Mouse (Mus musculus): ENCODE data around the gene Sox21. TPM values are rescaled to one million over a fixed set of nuclear protein-coding genes. Genes with fewer than 3 reads are reported as not detected.

Gene Sox21
- polyA plus RNA-seq, 1 experiment: 0.06 TPM

DNA sequence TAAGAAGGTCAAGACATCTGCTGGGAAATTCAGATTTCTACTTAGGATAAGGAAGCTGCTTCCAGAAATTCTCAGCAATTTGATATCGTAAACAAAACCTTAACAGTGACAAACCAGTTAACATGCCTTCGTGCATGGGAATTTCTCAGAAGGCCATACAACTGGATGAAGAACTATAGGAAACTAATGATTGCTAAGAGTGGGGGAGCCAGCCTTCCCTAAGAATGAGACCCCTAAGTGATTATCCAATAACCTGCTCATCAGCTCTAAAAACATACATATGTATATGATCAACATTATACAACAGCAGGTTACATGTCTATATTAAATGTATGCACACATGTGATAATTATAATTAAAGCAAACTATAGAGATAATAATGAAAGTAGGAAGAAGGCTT is 29.8 kb upstream of the Sox21 start, which contains the start of gene Gm9376:
Gene Gm9376, plus strand, starts transcription at position 301 of the 400 bp plus-strand sequence.
- TF ChIP-seq CTCF (IDR thresholded peaks at IDR 0.05; ENCODE audit: extremely low read depth, insufficient read length, insufficient replicate concordance, low read depth, low read length): no peak
- TF ChIP-seq POLR2A (IDR thresholded peaks at IDR 0.05; ENCODE audit: low read depth, low read length): no peak
- Histone ChIP-seq H3K4me1 (ENCODE audit: control insufficient read depth, insufficient read depth, insufficient read length, low read length) (no peaks in the 10 kb centered on the region), H3K36me3 (ENCODE audit: control insufficient read depth, insufficient read depth, low read length) (no peaks in the 10 kb centered on the region), H3K27me3 (ENCODE audit: control insufficient read depth, insufficient read depth, low read length) (no peaks in the 10 kb centered on the region; the same call in 1 of the 2 replicates), H3K27ac (ENCODE audit: insufficient read depth, low read depth, low read length) (no peak within 1 kb of the TSS), H3K4me3 (ENCODE audit: low read depth, low read length) (no peak within 1 kb of the TSS)
- 76% methylated on average over 2 of the region's 2 CpGs for WGBS

DNA sequence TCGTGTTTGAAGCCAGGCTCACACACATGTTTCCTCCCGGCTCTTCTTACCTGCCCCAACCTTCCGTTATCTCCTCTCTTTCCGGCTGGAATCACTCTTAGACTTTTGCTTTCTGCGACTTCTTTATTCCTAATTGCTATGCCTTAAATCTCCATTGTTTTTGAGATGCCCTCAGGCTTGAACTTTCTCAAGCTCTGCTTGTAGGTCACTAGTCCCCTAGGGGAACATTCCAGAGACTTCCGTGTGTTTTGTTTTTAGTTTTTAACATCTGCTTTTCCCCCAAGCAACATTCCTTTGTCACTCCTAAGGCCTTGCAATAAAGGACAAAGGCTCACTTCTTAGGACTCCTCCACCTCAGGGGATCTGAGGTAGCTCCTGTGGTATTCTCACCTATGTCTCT is 16.6 kb upstream of the Sox21 start:
- Histone ChIP-seq H3K36me3 (ENCODE audit: control insufficient read depth, insufficient read depth, low read length) (no peaks in the 10 kb centered on the region), H3K27me3 (ENCODE audit: control insufficient read depth, insufficient read depth, low read length) (0 out of 2 replicates have a peak, but pooled peaks cover 2% of the 10 kb centered on the region), H3K27ac (ENCODE audit: insufficient read depth, low read depth, low read length) (no peak overlapping the region), H3K4me3 (ENCODE audit: low read depth, low read length) (no peak overlapping the region), H3K4me1 (ENCODE audit: control insufficient read depth, insufficient read depth, insufficient read length, low read length) (no peaks in the 10 kb centered on the region)
- TF ChIP-seq CTCF (IDR thresholded peaks at IDR 0.05; ENCODE audit: extremely low read depth, insufficient read length, insufficient replicate concordance, low read depth, low read length) (no peak), POLR2A (IDR thresholded peaks at IDR 0.05; ENCODE audit: low read depth, low read length) (no peak)
- 90% methylated on average over 6 of the region's 6 CpGs for whole genome bisulfite sequencing

DNA sequence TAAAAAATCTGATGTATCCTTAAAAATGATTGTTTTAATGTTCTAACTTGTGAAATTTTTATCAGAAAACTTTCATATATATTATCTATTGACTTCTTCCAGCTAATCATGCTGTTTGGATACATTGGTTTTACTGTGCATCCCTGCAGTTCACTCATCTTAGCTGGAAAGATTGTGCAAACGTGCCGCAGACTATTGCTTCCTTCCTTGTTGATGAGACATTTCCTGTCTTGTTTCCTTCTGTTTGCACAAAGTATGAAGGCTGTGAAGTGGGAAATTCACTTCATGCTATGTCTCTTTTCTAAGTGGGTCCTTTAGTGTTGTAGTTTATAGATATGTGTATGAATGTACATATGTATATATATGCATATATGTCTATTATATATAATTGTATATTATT is 4.6 kb upstream of the Sox21 start:
- no peak for TF ChIP-seq CTCF (IDR thresholded peaks at IDR 0.05; ENCODE audit: extremely low read depth, insufficient read length, insufficient replicate concordance, low read depth, low read length)
- no peak for TF ChIP-seq POLR2A (IDR thresholded peaks at IDR 0.05; ENCODE audit: low read depth, low read length)
- no peak overlapping the region for H3K27ac ChIP-seq (ENCODE audit: insufficient read depth, low read depth, low read length)
- peaks cover 29% of the 10 kb centered on the region for H3K27me3 ChIP-seq (ENCODE audit: control insufficient read depth, insufficient read depth, low read length)
- H3K36me3 ChIP-seq (ENCODE audit: control insufficient read depth, insufficient read depth, low read length): no peaks in the 10 kb centered on the region
- H3K4me1 ChIP-seq (ENCODE audit: control insufficient read depth, insufficient read depth, insufficient read length, low read length): peaks cover 3% of the 10 kb centered on the region; the same call in 1 of the 2 replicates
- WGBS: 66% methylated on average over 2 of the region's 2 CpGs
- no peak overlapping the region for H3K4me3 ChIP-seq (ENCODE audit: low read depth, low read length)

DNA sequence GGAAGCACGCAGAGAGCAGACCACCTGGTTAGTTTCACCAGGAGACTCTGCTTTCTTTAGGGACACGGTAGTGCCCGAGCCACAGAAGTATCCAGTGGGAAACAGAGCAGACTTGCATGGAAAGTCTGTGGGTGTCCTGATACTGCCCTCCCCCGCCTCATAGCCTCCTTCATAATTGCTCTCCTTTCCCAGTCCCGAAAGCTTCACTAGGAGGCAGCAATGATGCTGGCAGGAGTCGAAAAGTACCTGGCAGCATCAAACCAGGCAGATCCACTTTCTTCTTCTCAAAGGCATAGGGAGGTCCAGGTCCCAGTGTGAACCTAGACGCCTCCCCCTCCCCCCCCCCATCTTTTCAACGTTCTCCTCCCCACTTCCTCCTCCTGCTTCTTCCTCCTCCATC is 2.5 kb upstream of the Sox21 start:
- H3K27ac ChIP-seq (ENCODE audit: insufficient read depth, low read depth, low read length): no peak overlapping the region
- no peaks in the 10 kb centered on the region for H3K36me3 ChIP-seq (ENCODE audit: control insufficient read depth, insufficient read depth, low read length)
- H3K27me3 ChIP-seq (ENCODE audit: control insufficient read depth, insufficient read depth, low read length): peaks cover 49% of the 10 kb centered on the region
- TF ChIP-seq POLR2A (IDR thresholded peaks at IDR 0.05; ENCODE audit: low read depth, low read length) (no peak), CTCF (IDR thresholded peaks at IDR 0.05; ENCODE audit: extremely low read depth, insufficient read length, insufficient replicate concordance, low read depth, low read length) (no peak)
- peaks cover 20% of the 10 kb centered on the region for H3K4me1 ChIP-seq (ENCODE audit: control insufficient read depth, insufficient read depth, insufficient read length, low read length)
- 18% methylated on average over 8 of the region's 8 CpGs for WGBS
- H3K4me3 ChIP-seq (ENCODE audit: low read depth, low read length): no peak overlapping the region

DNA sequence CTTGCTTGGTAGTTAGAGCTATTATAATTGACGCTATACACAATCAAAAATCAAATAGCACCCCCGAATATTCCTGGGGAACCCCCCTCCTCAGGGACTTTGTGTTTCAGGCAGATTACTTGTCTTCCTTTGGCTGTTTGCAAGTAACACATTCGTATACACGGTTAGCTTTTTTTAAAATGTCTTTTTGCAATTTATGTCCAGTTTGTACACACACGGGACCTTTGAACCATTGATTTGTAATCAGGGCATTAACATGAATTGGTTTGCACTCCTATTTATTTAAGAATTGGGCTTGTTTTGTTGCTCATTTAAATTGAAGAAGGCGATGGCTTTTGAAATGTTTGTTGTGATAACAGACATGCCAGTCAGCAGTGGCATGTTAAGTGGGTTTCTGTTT is 956 bp upstream of the Sox21 start:
- Histone ChIP-seq H3K4me1 (ENCODE audit: control insufficient read depth, insufficient read depth, insufficient read length, low read length) (peaks cover 20% of the 10 kb centered on the region), H3K36me3 (ENCODE audit: control insufficient read depth, insufficient read depth, low read length) (no peaks in the 10 kb centered on the region), H3K27ac (ENCODE audit: insufficient read depth, low read depth, low read length) (no peak overlapping the region), H3K27me3 (ENCODE audit: control insufficient read depth, insufficient read depth, low read length) (peaks cover 56% of the 10 kb centered on the region), H3K4me3 (ENCODE audit: low read depth, low read length) (no peak overlapping the region)
- WGBS: 13% methylated on average over 6 of the region's 6 CpGs
- TF ChIP-seq POLR2A (IDR thresholded peaks at IDR 0.05; ENCODE audit: low read depth, low read length): no peak
- TF ChIP-seq CTCF (IDR thresholded peaks at IDR 0.05; ENCODE audit: extremely low read depth, insufficient read length, insufficient replicate concordance, low read depth, low read length): no peak

DNA sequence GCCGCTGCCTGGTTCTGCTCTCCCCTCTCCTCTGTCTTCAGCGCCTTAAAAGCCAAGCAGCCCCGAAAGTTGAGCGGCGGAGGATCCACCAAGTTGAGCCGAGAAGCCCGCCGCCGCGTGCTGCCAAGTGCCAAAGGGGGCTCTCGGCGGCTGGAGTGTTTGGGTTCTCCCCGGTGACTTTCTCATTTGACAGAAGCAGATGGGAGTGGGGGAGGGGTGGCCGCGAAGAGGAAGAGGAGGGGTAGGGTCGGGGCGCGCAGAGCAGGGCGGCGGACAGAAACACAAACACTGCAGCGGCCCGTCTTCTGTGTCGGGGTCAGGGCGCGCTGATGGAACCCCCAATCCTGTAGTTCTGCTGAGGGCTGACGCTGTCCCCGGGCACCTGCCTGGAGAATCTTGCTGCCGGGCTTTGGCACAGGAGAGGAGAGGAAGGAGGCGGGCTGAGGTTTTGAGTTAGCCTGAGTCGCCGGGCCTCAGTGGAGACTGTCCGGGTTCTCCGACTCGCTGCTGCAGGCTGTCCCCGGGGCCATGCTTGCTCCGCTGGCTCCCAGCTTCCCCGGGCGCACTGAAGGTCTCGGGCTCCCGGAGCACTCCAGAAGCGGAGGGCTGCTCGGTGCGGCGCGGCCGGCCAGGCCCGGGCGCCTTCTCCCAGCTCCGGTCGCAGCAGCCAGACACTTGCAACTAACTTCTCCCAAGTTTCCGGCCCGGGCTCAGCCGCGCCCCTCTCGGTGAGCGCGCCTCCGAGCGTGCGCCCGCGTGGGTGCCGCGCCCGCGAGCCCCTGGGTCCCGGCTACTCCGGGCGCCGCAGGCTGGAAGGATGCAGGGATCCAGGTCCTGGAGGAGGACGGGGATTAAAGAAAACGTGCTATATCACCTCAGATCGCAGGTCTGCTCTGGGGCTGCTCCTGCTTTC is 601 bp downstream of the Sox21 start:
- H3K27ac ChIP-seq (ENCODE audit: insufficient read depth, low read depth, low read length): no peak overlapping the region
- H3K27me3 ChIP-seq (ENCODE audit: control insufficient read depth, insufficient read depth, low read length): peaks cover 69% of the 10 kb centered on the region
- TF ChIP-seq POLR2A (IDR thresholded peaks at IDR 0.05; ENCODE audit: low read depth, low read length) (no peak), CTCF (IDR thresholded peaks at IDR 0.05; ENCODE audit: extremely low read depth, insufficient read length, insufficient replicate concordance, low read depth, low read length) (no peak)
- H3K4me3 ChIP-seq (ENCODE audit: low read depth, low read length): peak overlapping the region; percentile 59
- H3K4me1 ChIP-seq (ENCODE audit: control insufficient read depth, insufficient read depth, insufficient read length, low read length): peaks cover 20% of the 10 kb centered on the region
- 1% methylated on average over 73 of the region's 73 CpGs for WGBS
- H3K36me3 ChIP-seq (ENCODE audit: control insufficient read depth, insufficient read depth, low read length): no peaks in the 10 kb centered on the region

DNA sequence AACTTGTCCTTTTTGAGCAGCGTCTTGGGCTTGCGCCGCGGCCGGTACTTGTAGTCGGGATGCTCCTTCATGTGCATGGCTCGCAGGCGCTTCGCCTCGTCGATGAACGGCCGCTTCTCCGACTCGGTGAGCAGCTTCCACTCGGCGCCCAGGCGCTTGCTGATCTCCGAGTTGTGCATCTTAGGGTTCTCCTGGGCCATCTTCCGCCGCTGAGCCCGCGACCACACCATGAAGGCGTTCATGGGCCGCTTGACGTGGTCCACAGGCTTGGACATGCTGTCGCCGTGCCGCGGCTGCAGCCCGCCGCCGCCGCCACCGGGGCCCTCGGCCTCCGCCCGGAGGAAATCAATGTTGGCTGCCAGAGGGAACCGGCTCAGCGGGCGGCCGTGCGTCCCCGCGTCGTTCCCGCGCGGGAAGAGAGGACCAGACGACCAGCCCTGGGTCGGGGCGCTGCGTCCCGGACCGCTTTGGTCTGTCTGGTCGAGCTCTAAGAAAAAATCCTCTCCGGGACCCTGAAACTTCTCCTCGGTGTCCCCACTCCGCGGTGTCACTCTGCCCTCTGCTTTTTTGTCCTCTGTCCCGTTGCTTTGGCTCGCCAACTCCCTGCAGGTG is 1.4 kb downstream of the Sox21 start:
- WGBS: 1% methylated on average over 62 of the region's 62 CpGs
- TF ChIP-seq POLR2A (IDR thresholded peaks at IDR 0.05; ENCODE audit: low read depth, low read length): no peak
- no peak for TF ChIP-seq CTCF (IDR thresholded peaks at IDR 0.05; ENCODE audit: extremely low read depth, insufficient read length, insufficient replicate concordance, low read depth, low read length)
- peaks cover 75% of the 10 kb centered on the region for H3K27me3 ChIP-seq (ENCODE audit: control insufficient read depth, insufficient read depth, low read length)
- H3K4me3 ChIP-seq (ENCODE audit: low read depth, low read length): peak overlapping the region; percentile 59
- H3K36me3 ChIP-seq (ENCODE audit: control insufficient read depth, insufficient read depth, low read length): no peaks in the 10 kb centered on the region
- peaks cover 22% of the 10 kb centered on the region for H3K4me1 ChIP-seq (ENCODE audit: control insufficient read depth, insufficient read depth, insufficient read length, low read length)
- H3K27ac ChIP-seq (ENCODE audit: insufficient read depth, low read depth, low read length): no peak overlapping the region

Data from small intestine, adult 2 months (tissue).